Mouse (Mus musculus): Measurements from ENCODE around the gene E130114P18Rik.

E130114P18Rik gene

DNA sequence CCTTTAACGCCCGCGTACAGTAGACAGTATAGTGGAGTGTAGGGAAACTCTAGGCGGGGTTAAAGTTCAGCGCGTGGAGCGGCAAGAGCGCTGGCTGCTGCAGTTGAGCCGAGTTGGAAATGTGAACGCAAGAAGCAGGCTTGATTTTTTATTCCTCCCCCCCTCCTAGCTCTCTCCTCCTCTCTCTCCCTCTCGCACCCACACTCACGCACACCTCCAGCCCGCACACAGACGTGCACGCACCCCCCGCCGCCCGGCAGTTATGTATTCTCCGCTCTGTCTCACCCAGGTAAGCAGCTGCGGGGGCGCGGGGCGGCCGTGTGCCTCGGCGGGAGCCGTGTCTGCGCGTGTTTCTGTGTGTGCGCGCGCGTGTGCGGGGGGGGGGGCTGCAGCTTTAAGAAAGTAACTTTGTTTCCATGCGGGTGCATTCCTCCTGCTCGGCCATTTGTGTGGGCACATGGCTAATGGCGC lies at the start of gene E130114P18Rik:
Gene E130114P18Rik (minus strand): TSS at position 373 of the 471 bp plus-strand sequence.
- in situ Hi-C loops (cut with MboI): no loop called here

DNA sequence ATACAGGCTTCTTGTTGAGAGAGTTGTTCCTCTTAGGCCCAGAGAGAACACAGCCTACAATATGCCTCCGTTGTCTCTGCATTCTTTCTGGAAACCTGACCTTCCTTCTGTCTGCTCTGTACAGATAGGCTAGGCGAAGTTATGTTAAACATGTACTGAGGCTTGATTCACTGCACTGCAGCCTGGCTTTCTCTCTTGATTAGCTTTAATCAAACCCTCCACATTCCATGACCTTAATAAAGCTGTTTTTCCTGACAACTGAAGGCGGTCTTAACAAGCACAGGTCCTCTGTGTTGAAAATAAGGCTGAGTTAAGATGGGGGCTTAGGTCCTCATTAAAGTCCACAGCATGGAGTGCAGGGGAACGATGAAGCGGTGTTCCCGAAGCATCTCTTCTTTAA lies 49.2 kb upstream of the E130114P18Rik start:
- in situ Hi-C loops (cut with MboI): no loop called here

DNA sequence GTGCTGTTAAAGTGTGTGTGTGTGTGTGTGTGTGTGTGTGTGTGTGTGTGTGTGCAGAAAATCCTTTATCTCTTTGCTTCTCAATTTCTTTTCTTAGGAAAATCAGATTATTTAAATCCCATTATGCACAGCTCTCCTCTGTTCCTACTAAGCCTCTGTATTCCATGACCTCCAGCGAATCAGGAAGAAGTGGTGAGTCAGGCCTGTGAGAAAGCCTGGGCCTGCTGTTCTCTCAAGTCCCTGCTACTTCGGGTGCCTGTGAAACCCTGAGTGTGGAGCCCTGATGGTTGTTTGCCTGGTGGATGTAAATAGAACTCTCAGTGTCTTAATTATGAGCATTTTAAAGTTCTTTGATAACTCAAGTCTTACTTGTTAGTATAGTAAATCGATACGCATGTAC lies 48.0 kb upstream of the E130114P18Rik start:
- in situ Hi-C loops (cut with MboI): no loop called here

DNA sequence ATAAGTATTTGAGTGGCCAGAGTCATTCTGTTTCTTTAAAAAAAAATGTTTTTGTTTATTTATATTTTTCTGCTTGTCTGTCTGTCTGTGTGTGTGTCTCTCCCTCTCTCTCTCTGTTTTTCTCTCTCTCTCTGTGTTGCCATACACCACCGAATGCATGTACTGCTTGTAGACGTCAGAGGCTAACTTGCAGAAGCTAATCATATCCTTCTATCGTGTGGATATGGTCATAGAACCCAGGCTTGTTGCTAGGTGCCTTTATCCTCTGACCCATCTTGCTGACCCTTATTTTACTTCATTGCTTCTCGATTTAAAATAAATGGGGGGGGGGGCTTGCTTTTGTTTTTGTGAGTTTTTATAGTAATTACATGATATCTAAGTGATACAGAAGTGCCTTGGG lies 47.6 kb upstream of the E130114P18Rik start:
- in situ Hi-C loops (cut with MboI): no loop called here

DNA sequence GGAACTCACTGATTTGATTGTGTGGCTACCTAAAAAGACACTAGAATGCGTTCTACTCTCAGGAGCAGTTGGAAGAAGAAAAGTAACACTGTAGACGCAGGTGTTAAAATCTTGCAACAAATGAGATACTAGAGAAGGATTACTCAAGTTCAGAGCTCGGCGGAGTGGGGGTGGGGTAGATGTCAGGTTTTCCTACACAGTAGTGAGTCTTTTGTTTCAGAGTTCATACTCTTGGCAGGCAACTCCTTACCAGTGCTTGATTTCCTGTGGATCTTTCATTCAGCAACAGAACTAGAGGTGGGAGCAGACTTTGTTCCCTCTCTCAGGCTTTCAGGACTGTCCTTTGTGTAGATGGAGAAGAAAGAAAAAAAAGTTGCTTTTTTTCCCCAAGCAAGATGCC lies 46.6 kb upstream of the E130114P18Rik start:
- in situ Hi-C loops (cut with MboI): no loop called here

DNA sequence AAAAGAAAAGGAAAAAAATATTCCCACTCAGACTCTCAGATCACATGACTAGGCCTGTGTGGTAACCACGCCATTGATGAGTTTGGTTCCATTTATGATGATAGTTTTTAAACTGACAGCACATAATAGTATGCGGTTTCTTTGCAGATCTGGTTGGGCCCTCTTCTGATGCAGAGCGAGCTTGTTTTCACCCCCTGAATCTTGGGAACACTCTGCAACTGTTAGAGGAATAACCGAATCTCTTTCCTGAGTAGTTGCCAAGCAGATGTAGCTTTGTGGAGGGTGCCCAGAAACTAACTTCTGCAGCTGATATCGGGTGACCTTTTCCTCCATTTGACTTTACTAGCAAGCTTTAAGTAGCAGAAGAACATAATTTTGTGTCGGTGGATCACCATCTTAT lies 45.6 kb upstream of the E130114P18Rik start:
- in situ Hi-C loops (cut with MboI): no loop called here

DNA sequence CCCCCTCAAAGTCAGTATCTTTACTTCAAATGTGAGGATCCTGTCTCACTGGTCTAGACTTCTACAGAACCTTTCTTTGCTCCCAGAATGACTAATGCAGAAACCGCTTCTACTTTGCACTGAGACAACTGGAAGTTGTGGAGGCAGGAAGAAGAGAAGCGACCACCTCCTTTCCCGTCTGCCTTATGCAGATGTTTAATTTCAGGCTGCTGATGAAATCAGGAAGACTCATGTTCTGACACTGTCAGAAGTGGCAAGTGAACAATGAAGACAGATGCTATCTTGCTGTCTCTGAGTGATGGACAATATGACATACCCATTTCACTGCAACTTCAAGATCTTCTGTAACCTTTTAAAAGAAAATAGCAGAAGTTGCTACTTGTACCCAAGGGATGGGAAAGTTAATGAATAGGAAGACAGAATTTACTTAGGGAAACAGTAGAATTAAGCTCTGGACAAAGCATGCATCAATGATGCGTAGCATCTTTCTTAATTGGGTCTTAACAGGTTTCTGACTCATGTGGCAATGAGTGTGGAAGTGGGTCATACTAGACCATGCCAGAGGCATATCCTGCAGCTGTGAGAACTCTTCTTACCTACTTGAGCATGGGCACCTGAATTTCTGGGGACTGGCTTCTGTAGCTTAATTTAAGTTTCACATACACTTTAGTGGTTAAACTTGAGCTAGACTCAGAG lies 43.8 kb upstream of the E130114P18Rik start:
- in situ Hi-C loops (cut with MboI): no loop called here

DNA sequence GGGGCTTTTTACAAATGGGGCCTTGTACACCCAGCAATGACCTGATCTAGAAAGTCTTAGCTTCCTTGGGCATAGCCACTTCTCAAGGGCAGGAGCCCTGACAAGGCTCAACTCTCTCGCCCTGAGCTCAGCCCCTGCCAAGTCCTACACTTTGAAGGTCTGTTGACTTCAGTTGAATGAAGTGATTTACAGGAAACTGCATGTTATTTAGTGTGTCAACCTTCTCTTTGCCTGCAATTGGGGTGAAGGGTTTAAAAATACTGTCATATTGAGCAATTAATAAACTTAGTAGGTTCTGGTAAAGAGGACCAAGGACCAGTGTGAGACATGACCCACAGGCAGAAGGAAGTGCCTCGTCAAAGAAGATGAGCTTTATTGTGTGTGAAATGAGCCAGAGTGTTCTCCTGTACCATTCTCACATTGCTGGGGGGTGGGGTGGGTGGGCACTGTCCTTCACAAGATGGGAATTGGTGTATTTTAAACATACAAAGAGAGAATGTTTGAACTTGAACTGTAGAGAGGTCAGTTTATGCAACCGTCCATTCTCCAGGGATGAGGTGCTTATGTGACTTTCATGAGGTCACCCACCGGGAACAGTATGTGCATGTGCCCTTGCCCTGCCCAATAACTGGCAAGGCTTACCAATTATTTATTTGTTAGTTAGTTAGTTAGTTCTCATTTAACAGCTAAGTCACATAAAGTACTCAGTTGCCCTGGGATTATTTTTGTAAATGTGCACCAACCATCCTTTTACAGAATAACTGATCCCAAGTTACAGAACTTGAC lies 42.8 kb upstream of the E130114P18Rik start:
- in situ Hi-C loops (cut with MboI): no loop called here

DNA sequence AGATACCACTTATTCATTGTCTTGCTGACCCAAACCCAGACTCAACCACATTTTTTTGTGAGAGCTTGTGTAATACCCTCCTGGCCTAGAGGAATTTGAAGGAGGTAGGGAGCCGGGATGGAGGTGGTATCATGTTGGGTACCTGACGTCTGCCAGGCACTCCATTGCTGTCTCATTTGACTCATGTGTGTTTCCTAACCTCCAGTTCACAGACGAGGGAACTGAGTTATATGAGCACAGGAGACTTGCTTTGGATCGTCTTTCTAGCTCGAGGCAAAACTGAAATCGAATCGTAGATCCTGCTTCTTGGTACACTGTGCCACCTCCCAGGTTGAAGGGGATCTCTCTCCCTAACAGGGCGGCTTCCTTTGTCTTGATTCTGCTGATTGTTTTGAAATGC lies 41.2 kb upstream of the E130114P18Rik start:
- in situ Hi-C loops (cut with MboI): no loop called here

DNA sequence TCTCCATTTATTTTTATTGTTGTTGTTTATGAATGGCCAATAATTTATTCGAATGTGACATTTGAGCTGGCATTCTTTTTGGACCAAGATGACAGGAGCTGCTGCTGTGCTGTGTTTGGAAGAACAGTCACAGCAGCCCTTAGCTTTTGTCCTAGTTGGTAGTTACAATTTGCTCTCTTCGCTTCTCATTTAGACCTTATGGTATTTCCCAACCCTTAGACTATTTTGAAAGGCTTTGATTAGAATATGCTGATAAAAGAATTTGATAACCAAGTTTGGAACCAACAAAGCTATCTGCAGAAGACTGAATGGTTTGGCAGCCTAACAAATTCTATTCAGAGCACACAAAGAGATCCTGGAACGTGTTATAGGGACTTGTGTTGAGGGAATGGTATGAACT lies 40.6 kb upstream of the E130114P18Rik start:
- in situ Hi-C loops (cut with MboI): no loop called here

DNA sequence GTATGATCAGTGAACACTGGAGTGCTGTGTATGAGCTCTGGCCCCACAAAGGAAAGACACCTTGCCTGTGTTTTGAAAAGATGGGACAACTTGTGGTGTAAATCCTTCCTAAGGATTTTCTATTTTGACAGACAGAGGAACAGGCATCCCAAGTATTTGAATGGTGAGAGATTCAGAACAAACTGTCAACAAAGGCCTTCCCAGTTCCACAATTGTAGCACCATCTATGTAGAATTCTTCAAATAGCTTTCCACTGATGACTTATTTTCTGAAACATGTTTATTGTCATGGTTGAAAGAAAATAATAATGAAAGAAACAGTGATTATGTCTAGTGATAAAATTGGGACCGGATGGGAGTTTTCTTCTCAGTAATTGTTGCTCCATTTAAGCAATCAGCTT lies 39.9 kb upstream of the E130114P18Rik start:
- in situ Hi-C loops (cut with MboI): no loop called here

DNA sequence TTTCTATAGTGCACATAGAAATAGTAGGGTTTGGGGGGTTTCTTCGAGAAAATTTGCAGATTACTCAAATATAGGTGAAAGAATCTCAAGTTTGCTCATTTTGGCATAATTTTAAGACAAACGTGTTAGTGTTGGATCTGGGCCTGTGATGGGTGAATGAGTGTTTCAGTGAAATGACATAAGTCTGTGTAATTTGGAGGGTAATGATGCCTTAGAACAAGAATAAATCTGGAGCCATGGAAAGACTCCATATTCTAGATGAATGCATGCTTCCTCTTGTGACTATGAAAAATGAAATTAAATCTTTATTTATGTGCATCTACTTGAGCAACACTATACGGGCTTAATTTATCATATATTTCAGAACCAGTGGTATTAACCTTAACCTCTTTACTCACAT lies 38.9 kb upstream of the E130114P18Rik start:
- in situ Hi-C loops (cut with MboI): no loop called here

DNA sequence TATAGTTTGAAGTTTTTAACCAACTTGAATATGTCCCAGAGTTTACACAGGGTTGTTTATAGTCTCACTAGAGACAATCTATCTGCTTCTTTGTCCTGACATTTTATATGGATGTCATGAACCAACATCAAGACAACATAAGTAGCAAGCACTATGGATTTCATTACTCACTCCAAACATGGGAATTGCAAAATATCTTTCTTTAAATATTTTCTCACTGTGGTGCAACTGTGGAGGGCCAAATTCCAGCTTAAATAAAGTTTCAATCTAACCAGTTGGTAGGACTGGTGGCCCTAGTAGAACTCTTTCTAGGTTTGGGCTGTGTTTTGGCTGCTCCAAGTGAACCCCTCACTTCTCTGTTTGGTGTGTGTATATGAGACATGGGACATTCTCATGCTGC lies 38.1 kb upstream of the E130114P18Rik start:
- in situ Hi-C loops (cut with MboI): no loop called here

DNA sequence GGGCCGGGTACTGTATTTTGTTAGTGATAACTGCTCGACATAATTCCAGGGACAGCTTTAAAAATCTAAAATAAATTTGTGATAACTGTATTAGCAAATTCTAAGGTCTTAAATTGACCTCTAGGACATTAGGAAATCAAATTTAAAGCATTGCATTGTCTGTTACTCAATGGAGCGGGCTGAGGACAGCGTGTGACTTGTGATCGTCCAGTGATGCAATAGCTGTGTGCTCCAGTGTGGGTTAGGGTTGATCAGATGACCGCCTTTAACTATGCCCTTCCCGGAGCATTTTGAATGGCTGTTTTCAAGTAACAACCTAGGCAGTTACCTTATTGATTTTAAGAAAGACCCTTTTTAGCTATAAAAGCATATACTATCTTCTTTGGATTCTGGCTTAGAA lies 36.6 kb upstream of the E130114P18Rik start:
- in situ Hi-C loops (cut with MboI): no loop called here

DNA sequence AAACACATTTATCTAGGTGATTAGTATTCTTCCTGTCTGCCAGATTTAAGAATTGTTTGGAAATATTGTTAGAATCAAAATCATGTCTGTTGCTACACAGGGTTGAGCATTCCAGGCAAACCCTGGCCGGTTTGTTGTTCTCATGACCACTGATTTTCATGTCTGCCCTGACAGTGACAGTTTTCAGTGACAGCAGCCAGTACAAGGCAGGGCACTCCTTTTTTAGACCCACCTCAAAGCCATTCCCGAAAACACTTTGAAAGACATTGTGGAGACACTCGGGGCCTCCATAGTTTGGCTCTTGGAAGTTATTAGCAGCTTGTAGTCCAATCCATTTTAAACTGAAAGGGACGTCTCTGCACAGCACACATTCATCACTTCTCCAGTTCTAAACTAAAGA lies 36.1 kb upstream of the E130114P18Rik start:
- in situ Hi-C loops (cut with MboI): no loop called here

DNA sequence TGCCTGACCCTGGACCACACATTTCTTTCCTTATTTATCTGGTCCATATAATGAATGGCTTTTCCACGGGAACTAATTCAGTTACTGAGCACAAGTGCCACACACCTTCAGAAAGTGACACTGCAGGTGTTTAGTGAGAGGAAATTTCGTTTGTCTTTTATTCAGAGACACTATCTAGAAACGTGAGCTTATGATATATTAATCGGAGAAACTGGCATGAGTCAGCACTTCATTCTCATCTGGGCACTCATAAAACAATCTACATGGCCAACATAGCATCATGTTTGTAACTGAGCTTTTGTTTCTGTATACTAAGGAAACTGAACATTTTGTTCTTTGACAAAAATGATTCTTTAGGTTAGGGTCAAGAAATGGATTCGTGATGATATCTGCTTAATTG lies 35.2 kb upstream of the E130114P18Rik start:
- in situ Hi-C loops (cut with MboI): no loop called here

DNA sequence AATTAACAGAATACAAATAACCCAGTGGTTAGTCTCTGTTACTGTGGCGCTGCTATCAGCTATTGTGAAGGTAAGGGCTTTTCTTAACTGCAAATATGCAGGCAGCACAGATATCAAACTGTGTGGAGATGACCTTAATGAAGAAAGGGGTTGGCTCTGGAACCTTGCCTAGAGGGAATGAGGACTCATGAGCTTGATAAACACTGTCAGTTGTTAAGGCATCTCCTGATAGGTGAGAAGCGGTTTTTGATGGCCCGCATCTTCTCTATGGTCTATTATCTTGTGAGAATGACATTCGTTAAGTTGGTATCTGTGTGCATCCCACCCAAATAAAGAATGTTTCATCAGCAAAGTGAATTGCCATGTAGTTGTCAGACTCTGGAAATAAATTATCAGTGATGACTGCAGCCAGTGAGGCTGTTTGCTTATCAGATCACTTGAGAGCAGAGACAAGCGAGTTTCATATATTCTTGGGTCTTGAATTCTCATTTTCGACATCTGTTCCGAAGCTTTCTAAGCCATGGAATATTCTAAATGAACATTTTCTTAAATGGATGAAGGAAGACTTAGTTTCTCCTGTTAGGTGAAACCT lies 32.6 kb upstream of the E130114P18Rik start:
- in situ Hi-C loops (cut with MboI): no loop called here

DNA sequence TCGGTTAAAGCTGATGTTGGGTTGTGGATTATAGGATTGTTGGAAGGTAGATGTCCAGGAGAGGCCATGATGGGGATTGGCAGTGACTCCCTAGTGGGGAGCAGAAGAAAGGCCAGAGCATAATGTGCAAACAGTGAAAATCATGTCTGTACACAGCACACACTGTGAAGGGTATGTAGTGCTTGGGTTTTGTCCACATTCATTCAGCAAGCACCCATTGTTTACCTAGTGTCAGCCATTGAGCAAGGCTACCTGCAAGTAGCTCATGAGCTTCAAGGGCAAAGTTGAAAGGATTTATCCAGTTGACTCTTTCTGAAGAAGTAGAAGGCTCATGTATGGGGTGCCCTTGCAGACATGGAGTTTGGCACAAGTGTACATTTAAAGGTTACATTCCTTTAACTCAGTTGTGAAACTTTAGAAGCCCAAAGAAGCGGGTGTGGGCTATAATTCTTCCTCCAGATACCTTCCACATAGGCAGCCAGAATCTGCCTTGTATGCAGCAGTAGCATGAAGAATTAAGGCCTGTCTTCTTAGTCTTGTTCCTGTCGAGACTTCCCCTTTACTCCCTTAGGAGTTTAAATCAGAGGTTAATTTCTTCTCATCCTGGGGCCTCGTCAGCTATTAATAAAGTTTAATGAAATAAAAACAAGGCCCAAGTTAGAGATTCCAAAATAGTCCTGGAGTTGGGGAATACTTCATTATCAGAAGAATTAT lies 31.9 kb upstream of the E130114P18Rik start:
- in situ Hi-C loops (cut with MboI): no loop called here

DNA sequence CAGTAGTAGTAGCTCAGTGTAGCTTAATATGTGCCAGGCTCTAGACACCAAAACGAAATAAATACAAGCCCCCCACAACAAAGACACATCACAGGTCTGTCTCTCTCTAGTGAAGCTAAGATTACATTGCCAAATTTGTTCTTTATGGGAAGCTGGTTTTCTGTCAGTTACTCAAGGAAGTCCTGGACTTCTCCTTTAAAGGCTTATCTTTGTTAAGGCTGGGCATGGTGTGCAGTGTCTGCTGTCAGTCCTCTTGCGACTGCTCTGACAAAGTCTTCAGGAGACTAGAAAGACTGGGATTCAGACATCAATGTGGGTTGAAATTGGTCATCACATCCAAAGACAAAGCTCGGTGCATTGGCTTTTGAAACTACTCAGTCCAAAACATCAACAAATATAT lies 31.0 kb upstream of the E130114P18Rik start:
- in situ Hi-C loops (cut with MboI): no loop called here

DNA sequence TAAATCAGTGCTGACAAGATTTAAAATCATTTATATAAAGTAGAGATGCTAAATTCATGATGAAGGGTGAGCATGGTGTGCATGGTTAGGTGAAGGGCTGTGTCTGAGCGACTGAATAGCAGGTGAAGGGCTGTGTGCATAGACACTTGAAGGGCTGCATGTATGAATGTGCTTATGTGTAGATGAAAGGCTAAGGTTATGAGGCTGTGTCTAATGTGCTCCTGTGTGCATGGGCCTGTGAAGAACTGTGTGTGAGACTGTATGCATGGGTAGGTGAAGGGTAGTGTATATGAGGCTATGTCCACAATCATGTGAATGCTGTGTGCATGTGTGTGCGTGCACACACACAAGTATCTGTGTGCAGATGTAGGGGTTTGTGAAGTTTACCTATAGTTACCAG lies 29.0 kb upstream of the E130114P18Rik start:
- in situ Hi-C loops (cut with MboI): no loop called here

DNA sequence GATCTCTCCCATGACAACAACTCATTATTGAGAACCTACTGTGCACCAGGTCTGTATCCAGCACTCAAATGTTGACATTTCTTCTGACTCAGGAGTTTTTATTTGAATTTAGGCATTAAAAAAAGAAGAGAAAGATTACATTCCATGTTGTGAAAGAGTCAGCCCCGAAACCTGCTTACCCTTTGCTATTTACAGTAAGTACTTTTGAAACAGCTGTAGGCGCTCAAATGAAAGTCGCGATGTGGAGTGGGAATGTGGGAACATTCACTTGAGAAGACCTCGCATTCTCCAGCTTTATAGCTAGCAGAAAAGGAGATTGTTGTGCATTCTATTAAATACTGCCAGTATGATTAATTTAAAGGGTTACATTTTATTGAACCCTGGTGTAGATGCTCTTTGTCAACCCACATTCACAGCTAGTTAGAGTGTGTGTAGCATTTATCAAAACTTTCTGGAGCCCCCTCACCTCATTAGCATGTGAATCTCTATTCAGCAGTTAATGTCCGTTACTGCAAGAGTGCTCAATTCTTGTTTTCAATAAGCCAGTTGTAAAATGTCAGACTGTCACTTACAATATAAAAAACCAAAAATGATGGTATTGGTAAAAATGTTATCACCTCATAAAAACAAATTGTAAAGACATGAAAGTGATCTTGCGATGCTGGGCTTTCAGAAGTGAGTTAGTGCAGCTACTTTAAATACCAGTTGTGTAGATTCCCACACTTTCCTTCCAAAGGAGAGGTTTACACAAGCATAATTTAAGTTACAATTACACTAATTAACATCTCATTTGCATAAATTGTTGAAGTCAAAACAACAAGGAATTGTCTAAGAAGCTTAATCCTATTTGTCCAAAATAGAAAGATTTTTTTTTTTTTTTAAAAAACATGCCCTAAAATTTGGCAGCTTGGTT lies 28.3 kb upstream of the E130114P18Rik start:
- in situ Hi-C loops (cut with MboI): no loop called here

Measured in mature B cell (primary cell).